Mouse (Mus musculus): Measurements from ENCODE around the gene Foxp1.

Gene Foxp1

GRCm38 (mm10) chr6:98991900-98992771, 530.4 kb downstream of the Foxp1 start:
- no peak for DNase-seq (ENCODE audit: low spot score)

- DNase-seq (ENCODE audit: low spot score), result no peak
Measured at GRCm38 (mm10) chr6:98987533-98988169, 534.9 kb downstream of the Foxp1 start.

DNA sequence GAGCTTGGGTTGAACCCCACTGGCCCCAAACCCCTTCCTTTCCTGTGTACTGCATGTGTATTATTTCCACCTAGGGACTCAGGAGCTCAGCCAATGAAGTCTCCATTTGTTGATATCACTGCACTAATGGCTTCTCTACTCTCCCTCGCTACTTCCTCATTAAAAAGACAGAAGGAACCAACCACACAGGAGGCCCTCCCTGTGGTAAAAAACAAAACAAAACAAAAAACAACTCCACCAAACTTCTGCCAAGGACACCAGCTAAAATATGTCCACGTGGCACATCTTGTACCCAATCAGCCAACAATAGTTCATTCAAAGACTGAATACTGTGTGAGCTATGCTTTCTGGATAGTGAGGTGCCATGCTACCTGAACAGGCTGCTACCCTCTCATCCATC, 537.1 kb downstream of the Foxp1 start:
- DNase-seq (ENCODE audit: low spot score), result no peak

DNA sequence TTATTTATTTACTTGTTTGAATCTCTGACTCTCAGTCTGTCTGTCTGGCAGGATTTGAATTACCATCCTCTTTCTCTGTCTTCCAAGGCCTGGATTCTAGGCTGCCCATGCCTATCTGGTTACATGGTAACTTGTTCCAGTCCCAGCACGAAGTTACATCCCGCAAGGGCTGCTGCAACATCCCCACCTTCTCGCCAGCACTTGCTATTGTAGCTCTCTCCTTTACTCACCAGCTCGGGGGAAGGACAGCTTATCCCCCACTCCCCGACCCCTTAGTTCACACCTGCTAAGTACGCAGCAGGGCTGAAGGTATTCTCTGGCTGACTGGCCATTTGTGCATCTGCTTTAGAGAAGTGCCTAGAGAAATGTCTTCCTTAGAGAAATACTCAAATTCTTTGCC, 537.9 kb downstream of the Foxp1 start:
- no peak for DNase-seq (ENCODE audit: low spot score)

DNA sequence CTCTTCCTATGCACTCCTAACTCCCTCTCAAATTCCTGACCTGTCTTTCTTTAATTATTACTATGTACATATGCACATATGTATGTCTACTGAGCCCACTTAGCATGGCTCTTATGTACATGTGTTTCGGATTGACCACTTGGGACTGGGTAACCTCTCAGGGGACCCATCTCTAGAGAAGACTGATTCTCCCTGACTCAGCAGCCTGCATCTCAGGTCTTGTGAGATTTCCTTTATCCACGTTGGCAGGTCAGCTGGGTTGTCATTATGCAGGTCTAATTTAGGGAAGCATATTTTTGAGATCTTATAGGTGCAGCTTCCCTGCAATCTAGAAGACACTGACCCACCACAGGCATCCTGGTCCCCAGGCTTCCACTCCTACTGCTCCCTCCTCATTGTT, 538.5 kb downstream of the Foxp1 start:
- no peak for DNase-seq (ENCODE audit: low spot score)

GRCm38 (mm10) chr6:98983311-98983838, 539.1 kb downstream of the Foxp1 start:
- no peak for DNase-seq (ENCODE audit: low spot score)

DNA sequence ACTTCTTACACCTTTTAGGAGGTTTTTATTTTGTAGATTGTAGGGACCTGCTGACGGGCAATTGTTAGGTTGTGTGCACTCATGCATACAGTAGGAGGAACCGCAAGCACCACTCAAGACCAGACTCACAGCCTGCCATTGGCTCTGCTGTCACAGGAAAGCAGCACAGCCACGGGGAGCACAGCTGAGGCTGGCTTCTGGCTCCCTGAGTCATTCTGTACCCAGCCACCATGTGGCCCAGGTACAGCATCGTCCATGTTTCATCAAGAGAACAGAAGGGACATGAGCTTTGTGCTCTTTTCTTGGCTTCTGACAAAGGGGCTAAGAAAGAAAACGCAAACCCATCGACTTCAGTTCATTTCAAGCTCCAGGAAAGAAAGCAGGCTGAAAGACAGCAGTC, 541.3 kb downstream of the Foxp1 start:
- DNase-seq (ENCODE audit: low spot score), result no peak

- DNase-seq (ENCODE audit: low spot score), result no peak
Measured at GRCm38 (mm10) chr6:98980432-98980831, 542.1 kb downstream of the Foxp1 start.

DNA sequence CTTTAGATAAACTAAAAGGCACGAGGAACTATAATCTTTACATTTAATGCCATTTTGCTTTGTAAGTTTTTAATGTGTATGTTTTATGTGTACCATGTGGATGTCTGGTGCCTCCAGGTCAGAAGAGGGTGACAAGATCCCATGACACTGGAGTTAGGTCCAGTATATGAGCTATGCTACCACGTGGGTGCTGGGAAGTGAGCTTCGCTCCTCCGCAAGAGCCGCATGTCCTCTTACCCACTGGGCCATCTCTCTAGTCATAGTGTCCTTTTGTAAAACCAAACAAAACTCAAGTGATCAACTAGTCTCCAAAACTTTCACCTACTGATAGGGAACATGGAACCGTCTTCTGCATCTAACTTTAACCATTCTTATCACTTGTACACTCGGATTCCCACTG, 542.5 kb downstream of the Foxp1 start:
- DNase-seq (ENCODE audit: low spot score), result no peak

DNA sequence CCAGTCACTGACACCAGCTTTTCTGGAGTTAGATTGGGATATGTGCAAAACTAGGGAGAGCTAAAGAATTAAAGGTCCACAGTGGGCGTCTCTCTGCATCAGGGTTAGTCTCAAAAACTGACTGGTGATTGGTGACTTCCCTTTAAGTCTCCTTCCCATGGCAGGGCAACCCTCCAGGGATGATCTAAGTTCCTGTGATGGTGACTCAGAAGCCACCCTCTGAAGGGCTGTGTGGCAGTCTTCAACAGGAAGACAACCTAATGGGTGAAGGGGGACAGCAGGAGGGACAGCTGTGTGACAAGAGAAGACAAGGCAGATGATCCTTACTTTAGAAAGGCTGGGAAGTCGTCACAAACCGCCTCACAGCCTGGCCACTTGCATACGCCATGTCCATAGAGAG, 544.7 kb downstream of the Foxp1 start:
- DNase-seq (ENCODE audit: low spot score), result no peak

GRCm38 (mm10) chr6:98975918-98976317, 546.6 kb downstream of the Foxp1 start:
- DNase-seq (ENCODE audit: low spot score), result no peak

DNA sequence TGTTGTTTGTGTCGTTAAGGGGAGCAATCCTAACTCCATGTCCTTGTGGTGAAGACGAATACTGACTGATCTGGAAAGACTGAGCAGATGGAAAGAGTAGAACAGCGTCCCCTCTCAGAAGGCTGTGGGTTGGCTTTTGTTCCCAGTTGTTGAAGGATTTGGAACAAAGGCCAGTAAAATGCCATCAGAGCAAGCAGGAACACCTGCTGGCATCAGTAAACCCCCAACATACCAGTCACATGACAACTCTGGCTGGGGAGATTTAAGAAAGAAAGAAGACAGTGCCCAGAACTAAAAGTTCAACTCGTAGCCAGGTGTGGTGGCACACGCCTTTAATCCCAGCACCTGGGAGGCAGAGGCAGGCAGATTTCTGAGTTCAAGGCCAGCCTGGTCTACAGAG, 549.1 kb downstream of the Foxp1 start:
- no peak for DNase-seq (ENCODE audit: low spot score)

DNA sequence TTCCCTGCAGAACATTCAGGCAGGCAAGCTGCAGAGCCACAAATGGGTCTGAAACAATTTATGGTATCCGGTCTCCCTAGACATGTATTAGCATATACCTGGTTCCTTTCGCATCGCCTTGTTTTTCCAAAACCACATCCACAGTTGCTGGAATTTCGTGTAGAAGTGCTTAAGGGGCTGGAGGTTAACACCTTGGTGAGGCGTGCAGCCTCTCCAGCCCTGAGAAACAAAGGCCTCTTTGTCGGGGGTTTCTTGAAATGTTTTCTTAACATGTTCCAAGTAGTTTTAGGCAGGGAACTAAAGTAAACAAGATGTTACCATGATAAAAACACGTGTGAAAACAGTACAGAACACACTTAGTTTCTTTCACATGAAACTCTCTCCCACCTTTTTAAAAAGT, 550.1 kb downstream of the Foxp1 start:
- DNase-seq (ENCODE audit: low spot score), result no peak

DNA sequence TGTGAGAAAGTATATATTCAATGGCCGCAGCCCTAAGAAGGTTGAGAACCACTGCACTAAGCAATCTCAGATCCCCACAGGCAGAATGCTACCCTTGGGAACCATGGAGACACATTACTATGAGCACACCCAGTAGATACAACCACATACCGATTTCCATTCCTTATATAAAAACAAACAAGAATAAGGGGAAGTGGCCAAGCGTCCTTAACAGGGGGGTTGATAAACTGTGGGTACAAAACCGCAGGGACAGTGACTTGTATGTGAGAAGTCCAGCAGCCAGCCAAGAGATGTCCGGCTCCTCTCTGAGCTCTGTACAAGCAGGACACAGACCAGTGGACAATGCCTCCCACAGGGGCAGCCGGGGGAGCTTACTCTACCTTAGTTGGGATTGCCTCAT, 563.2 kb downstream of the Foxp1 start:
- DNase-seq (ENCODE audit: low spot score), result no peak

DNA sequence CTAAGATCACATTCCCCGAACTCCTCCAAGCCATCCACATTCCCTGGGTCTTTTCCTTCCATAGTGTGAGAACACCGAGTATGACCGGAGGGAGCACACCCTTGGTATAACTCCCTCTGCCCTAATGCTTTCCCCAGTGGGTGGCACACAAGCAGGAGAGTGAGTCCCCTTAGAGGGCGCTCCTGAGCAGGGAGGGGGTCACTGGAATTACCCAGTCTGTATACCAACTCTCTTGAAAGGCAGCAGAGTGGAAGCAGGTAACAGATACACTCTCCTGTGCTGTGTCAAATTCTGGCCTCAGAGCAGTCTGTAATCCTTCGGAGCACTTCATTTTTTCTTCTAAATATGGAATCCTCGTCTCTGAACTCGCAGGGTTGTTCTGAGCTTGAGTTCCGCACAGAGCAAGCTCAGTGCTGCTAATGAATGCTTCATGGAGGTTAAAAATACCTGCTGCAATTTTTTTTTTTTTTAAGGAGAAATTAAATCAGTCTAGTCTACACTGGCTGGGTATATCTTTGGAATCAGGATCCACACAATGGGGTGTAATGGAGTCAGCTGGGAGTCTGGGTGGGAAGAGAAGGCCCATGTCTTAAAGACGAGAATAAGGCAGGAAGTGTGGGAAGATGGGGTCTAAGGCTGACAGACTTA, 565.9 kb downstream of the Foxp1 start:
- DNase-seq (ENCODE audit: low spot score), result peak; percentile 20

GRCm38 (mm10) chr6:98955706-98956105, 566.8 kb downstream of the Foxp1 start:
- DNase-seq (ENCODE audit: low spot score), result no peak

GRCm38 (mm10) chr6:98954439-98954838, 568.1 kb downstream of the Foxp1 start:
- no peak for DNase-seq (ENCODE audit: low spot score)

DNA sequence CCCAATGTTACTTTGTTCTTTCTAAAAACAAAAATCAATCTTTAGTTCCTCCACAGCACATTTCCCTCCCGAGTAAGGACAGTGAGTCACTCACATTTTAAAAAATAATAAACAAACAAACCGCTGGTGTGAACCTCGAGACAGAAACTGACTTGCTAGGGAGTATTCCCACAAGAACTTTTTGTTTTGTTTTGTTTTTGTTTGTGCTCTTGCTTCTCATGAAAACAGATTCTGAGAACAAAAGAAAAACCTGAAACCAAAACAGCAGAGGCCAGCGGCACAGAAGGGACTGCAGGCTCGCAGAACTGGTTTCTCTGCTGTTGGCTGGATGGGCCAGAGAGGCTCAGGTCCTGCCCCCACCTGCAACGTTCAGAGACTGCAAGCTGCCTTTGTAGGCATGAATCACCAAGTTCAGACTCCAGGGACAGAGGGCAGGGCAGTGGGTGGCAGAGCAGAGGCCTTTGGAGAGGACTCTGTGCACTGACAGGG, 572.8 kb downstream of the Foxp1 start:
- peak; percentile 36 for DNase-seq (ENCODE audit: low spot score)

DNA sequence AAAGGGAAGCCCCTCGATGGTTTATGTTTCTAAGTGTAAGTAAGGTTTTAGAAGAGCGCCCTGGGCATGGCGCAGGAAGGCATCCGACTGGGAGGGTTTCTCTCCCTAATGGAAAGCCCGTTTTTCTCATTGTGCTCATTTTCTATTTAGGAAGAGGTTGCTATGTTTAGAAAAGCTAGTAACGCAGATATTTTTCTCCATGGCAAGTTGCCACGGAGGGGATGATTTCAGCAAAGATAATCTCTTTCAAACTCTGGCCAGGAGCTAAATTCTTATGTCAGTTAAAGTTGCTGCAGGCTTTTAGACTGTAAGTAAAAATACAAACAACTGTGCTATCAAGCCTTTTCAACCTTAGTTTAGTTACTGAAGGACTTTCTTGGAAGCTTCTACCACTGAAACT, 573.2 kb downstream of the Foxp1 start:
- DNase-seq (ENCODE audit: low spot score), result no peak

DNA sequence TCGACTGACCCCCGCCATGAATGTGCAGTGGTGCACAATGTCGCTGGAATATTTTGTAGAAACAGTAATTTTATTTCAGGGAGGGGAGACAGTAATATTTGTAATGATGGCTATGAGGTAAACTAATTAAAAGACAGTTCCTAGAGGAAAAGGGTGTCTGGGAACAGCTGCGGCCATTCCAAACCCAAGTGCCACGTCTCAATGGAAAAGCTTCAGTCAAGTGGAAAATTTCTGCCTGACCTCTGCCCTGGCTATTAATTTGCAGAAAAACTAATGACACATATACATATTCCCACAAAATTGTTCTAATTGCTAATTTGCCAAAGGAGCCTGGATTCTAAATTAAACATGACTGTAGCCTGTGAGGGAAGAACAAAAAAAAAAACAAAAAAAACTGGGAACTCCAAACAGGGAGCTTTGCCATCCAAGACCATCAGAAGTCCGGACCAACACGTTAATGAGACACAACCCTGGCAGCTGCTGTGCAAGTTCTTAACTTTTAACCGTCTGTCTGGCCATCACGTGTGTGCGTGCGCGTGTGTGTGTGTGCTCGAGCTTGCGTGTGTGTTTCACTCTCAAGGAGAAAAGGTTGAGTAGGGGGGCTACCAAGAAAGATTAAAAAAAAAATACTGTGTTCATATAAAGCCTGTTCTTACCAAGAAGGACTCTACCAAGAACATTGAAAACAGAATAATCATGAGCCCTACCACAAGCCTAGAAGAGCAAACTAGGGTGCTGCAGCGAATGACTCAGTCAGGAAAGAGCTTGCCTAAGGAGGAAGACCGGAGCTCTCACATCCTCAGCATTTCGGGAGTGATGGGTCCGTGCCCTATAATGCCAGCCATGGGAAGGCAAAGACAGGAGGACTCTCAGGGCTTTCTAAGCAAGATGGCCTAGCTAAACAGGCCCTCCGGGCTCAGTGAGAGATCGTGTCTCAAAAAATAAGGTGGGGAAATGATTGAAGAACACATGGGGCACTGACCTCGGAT, 574.1 kb downstream of the Foxp1 start:
- DNase-seq (ENCODE audit: low spot score), result no peak

- DNase-seq (ENCODE audit: low spot score), result no peak
Measured at GRCm38 (mm10) chr6:98947486-98948152, 574.9 kb downstream of the Foxp1 start.
